Mouse (Mus musculus) kidney, embryonic 15.5 days (tissue): ENCODE measurements around the gene Tead1. TPM values are rescaled to one million over a fixed set of nuclear protein-coding genes. Genes with fewer than 3 reads are reported as not detected.
A peak's percentile ranks its signal among the peaks of the same experiment; 100 is the strongest.

Experiments
- ATAC-seq: fragments of 200-750 bp; cut with Nextera tagmentation; replicated peaks from 2 replicates; pipeline ENCODE4 v1.8.0; 2017; ENCODE audit warnings: moderate TSS enrichment; ENCODE audit not compliant: low FRiP score
- H3K27ac ChIP-seq: fragments of 300-500 bp; sonication (generic); 2 replicates; pipeline ENCODE4 v1.5.1; 2015; ENCODE audit warnings: mild to moderate bottlenecking, inconsistent platforms
- H3K27me3 ChIP-seq: fragments of 300-500 bp; sonication (generic); 2 replicates; pipeline ENCODE4 v1.6.1; 2015; ENCODE audit warnings: inconsistent platforms
- H3K36me3 ChIP-seq: fragments of 300-500 bp; sonication (generic); 2 replicates; pipeline ENCODE4 v1.6.1; 2015; ENCODE audit warnings: inconsistent platforms
- H3K4me1 ChIP-seq: fragments of 300-500 bp; sonication (generic); 2 replicates; pipeline ENCODE4 v1.6.1; 2015; ENCODE audit warnings: inconsistent platforms
- H3K4me2 ChIP-seq: fragments of 300-500 bp; sonication (generic); 2 replicates; pipeline ENCODE4 v1.6.1; 2015; ENCODE audit warnings: moderate library complexity, mild to moderate bottlenecking, inconsistent platforms
- H3K4me3 ChIP-seq: fragments of 300-500 bp; sonication (generic); replicated peaks from 2 replicates; pipeline ENCODE4 v1.5.1; 2015; ENCODE audit warnings: mild to moderate bottlenecking, inconsistent platforms
- H3K9ac ChIP-seq: fragments of 300-500 bp; sonication (generic); 2 replicates; pipeline ENCODE4 v1.6.1; 2015; ENCODE audit warnings: mild to moderate bottlenecking, inconsistent platforms
- H3K9me3 ChIP-seq: fragments of 300-500 bp; sonication (generic); replicated peaks from 2 replicates; pipeline ENCODE4 v1.6.1; 2016; ENCODE audit warnings: inconsistent platforms
- WGBS: fragments of 180-500 bp; shearing (Covaris S2); methylation state at CpG from one replicate; pipeline ENCODE4 v1.1.7; 2015; ENCODE audit warnings: mixed read lengths; 5-methylcytosine and 5-hydroxymethylcytosine counted together
- polyA plus RNA-seq: library from polyadenylated mRNA; unstranded; fragments of >200 nt; fragmentation: Nextera tagmentation; extraction: Ambion mirVana; gene quantifications from 2 replicates; pipeline ENCODE4 v1.2.1, GENCODE M21; 2015

The Tead1 gene
- polyA plus RNA-seq, 1 experiment from 2014 or later = 30.4 TPM

DNA sequence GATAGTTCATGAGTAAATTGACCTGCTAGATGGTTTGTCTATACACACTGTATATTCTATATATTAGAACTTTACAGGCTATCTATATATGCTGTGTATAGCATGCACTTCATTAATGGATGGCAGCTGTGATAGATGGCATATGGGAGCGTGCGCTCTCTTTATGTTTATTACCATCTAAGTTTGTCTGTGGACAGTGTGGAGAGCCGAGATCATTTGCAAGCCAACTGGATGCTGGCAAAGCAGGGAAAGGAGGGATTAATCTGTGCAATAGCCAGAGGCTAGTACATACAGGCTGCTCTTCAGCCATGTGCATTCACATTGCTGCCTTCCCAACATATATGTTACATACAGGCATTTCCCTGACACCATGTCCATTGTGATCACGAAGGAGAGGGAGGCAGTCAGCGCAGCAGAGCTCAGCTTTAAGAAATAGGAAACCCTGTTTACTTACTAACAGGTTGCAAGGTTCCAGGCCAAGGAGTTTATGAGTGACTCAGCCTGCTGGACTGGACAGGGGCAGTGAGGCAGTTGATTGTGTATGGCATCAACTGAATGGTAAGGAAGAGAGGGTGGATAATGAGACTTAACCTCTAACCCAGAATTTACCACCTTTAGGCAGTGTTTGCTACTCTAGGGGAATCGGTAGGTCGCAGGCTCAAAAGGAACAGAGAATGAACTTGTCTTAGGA, 173.2 kb downstream of the Tead1 start:
- ATAC-seq = peak; percentile 79

DNA sequence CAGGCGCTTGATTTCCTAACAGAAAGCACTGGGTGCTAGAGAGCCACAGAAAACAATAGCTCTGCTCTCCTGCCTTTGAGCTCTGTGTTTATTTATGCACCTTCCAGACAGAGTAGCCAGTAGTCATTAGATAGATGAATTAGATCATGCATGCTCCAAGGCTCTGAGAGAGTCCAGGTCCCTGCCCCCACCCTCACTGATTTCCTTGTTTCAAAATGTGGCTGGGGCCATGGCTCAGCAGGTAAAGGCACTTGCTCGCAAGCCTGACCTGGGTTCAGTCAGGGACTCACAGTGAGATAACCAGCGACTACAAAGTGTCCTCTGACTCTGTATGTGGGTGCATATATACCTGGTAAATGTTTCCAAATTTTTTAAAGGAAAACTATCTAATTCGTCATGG, 174.7 kb downstream of the Tead1 start:
- Histone ChIP-seq H3K36me3 (peaks cover 34% of the 10 kb centered on the region), H3K9me3 (no peaks in the 10 kb centered on the region), H3K9ac (no peak overlapping the region), H3K4me2 (no peak overlapping the region), H3K4me1 (peaks cover 52% of the 10 kb centered on the region), H3K27ac (0 out of 2 replicates have a peak overlapping the region, but pooled peaks have one; percentile 66), H3K4me3 (no peak overlapping the region), H3K27me3 (no peaks in the 10 kb centered on the region)
- WGBS = 55% methylated on average over 4 of the region's 4 CpGs
- no peak for ATAC-seq

More for the DNA sequence above, 173.2 kb downstream of the Tead1 start:
- no peak overlapping the region for H3K9ac ChIP-seq
- no peak overlapping the region for H3K4me3 ChIP-seq
- no peaks in the 10 kb centered on the region for H3K27me3 ChIP-seq
- H3K4me2 ChIP-seq = no peak overlapping the region
- no peaks in the 10 kb centered on the region for H3K9me3 ChIP-seq
- H3K4me1 ChIP-seq = peaks cover 52% of the 10 kb centered on the region
- H3K27ac ChIP-seq = peak overlapping the region; percentile 66
- H3K36me3 ChIP-seq = peaks cover 24% of the 10 kb centered on the region
- 28% methylated on average over 7 of the region's 7 CpGs for WGBS

DNA sequence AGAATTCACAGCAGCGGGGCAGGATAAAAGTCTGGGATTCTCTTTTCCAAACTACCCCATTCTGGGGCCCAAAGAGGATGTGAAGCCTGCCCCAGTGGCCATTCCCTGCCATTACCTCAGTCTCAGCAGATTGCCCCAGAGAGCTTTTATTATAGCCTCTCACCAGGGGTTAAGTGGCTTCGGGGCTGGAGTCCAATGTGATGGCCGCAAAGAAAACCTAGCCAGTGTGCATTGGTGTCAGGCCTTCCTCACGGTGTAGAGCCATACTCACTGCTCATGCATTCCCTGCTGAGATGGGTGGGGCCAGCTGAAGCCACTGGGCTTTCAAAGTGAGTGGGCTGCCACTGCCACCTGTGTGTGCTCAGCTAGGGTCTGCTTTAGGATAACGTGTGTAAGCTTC, 175.4 kb downstream of the Tead1 start:
- ATAC-seq = no peak
- H3K9ac ChIP-seq = no peak overlapping the region
- H3K4me2 ChIP-seq = no peak overlapping the region
- H3K27me3 ChIP-seq = no peaks in the 10 kb centered on the region
- peaks cover 30% of the 10 kb centered on the region for H3K36me3 ChIP-seq
- H3K9me3 ChIP-seq = no peaks in the 10 kb centered on the region
- peak overlapping the region; percentile 34; the same call in 1 of the 2 replicates for H3K27ac ChIP-seq
- no peak overlapping the region for H3K4me3 ChIP-seq
- H3K4me1 ChIP-seq = peaks cover 52% of the 10 kb centered on the region
- 26% methylated on average over 5 of the region's 5 CpGs for WGBS

DNA sequence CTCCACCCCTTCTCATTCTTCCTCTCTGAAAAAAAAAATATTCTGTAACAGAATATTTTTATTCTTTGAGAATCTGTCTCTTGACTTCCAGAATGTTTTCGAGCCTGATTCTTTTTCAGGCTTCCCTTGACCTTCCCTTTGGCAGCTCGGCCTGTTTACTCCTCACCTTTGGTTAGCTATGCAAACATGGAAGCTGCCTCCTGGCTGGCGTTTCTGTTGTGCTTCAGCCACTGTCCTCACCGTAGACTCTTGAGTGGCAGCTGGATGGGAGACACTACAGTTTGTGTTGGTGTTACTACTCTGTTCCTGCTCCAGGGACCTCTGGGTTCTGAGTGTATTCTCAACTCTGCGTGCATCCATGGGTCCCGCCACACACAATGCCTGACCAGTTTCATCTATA, 176.3 kb downstream of the Tead1 start:
- ATAC-seq = no peak
- H3K9ac ChIP-seq = no peak overlapping the region
- H3K9me3 ChIP-seq = no peaks in the 10 kb centered on the region
- H3K36me3 ChIP-seq = peaks cover 27% of the 10 kb centered on the region
- H3K27me3 ChIP-seq = no peaks in the 10 kb centered on the region
- H3K4me3 ChIP-seq = no peak overlapping the region
- no peak overlapping the region for H3K27ac ChIP-seq
- peaks cover 52% of the 10 kb centered on the region for H3K4me1 ChIP-seq
- 70% methylated on average over 6 of the region's 6 CpGs for WGBS
- no peak overlapping the region for H3K4me2 ChIP-seq

DNA sequence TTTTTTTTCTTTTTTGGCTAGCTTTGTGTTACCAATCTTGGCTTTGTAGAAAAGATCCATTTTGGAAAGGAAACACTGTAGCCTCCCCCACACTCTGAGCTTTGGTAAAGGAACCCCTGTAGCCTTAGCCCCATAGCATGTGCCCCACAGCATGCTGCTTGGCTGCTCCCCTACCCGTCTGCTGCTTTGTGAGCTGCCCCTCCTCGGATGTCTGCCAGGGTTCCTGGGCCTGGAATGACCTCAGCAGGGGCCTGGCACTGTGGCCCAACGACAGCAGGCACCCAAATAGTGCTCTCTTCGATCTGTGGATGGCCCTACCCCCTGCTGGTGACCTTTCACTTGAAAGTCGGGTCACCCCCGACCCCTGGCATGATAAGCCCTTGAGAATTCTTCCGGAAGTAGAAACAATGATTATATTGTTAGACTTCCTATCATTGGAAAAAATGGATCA, 177.0 kb downstream of the Tead1 start:
- H3K4me1 ChIP-seq = peaks cover 46% of the 10 kb centered on the region
- no peak overlapping the region for H3K27ac ChIP-seq
- H3K9me3 ChIP-seq = no peaks in the 10 kb centered on the region
- 53% methylated on average over 7 of the region's 7 CpGs for WGBS
- no peak overlapping the region for H3K4me3 ChIP-seq
- H3K27me3 ChIP-seq = no peaks in the 10 kb centered on the region
- no peak overlapping the region for H3K4me2 ChIP-seq
- peaks cover 29% of the 10 kb centered on the region for H3K36me3 ChIP-seq
- ATAC-seq = no peak
- H3K9ac ChIP-seq = no peak overlapping the region

DNA sequence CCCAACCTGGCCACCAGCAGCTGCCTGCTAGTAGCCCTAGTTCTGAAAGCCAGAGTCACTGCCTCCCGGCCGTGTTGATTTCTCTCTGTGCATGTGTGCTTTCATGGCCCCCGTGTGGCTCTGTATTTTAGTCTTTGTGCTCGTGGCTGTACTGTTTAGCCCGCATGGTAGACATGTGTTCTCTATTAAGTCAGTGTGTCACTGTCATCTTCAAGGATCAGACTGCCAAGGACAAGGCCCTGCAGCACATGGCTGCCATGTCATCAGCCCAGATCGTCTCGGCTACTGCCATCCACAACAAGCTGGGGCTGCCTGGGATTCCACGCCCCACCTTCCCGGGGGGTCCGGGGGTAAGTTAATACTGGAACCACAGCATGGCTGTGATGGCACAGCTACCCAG, 177.5 kb downstream of the Tead1 start:
- no peak for ATAC-seq

DNA sequence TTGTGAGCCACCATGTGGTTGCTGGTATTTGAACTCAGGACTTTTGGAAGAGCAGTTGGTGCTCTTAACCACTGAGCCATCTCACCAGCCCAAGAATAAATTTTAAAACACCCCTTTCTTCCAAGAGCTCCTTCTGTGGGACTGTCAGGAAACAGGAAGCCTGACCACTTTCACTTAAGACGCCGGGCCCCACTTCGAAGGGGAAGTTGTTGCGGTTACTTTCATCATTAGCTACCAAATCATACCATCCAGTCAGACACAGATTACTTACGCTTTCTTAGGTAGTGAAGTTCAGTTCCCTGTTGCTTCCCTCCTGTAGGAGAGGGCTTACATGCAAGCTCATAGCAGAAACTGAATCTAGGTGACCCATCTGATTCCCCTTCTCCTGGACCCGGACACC, 180.8 kb downstream of the Tead1 start:
- Histone ChIP-seq H3K4me3 (no peak overlapping the region), H3K4me1 (peaks cover 9% of the 10 kb centered on the region), H3K27ac (no peak overlapping the region), H3K36me3 (peaks cover 64% of the 10 kb centered on the region), H3K9ac (no peak overlapping the region), H3K9me3 (no peaks in the 10 kb centered on the region), H3K27me3 (no peaks in the 10 kb centered on the region), H3K4me2 (no peak overlapping the region)
- 87% methylated on average over 6 of the region's 6 CpGs for WGBS
- no peak for ATAC-seq

More for the DNA sequence above, 177.5 kb downstream of the Tead1 start:
- Histone ChIP-seq H3K36me3 (peaks cover 33% of the 10 kb centered on the region), H3K27me3 (no peaks in the 10 kb centered on the region), H3K9me3 (no peaks in the 10 kb centered on the region), H3K4me1 (peaks cover 41% of the 10 kb centered on the region), H3K4me2 (no peak overlapping the region), H3K9ac (no peak overlapping the region), H3K27ac (no peak overlapping the region), H3K4me3 (no peak overlapping the region)
- WGBS = 82% methylated on average over 10 of the region's 10 CpGs

DNA sequence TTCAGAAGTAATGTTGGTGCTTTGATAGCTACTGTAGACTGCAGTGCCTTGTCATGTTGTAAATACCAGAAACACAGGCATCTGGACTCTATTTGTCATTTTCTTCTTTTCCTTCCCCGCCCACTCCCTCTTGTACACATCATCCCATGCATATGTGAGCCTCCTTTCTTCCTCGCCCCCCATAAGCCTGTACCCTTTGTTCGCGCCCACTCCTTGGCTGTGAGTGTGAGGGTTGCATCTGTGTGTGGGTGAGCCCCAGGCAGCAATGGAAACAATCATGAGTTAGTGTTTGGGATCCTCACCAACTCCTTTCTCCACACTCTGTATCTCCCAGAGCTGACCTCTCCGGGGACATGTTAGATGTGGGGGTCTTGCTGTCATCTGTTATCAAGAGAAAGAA, 183.0 kb downstream of the Tead1 start:
- Histone ChIP-seq H3K36me3 (peaks cover 67% of the 10 kb centered on the region), H3K9ac (no peak overlapping the region), H3K4me2 (no peak overlapping the region), H3K27me3 (no peaks in the 10 kb centered on the region), H3K4me3 (no peak overlapping the region), H3K9me3 (no peaks in the 10 kb centered on the region), H3K4me1 (no peaks in the 10 kb centered on the region), H3K27ac (no peak overlapping the region)
- no peak for ATAC-seq
- 91% methylated on average over 5 of the region's 5 CpGs for WGBS

DNA sequence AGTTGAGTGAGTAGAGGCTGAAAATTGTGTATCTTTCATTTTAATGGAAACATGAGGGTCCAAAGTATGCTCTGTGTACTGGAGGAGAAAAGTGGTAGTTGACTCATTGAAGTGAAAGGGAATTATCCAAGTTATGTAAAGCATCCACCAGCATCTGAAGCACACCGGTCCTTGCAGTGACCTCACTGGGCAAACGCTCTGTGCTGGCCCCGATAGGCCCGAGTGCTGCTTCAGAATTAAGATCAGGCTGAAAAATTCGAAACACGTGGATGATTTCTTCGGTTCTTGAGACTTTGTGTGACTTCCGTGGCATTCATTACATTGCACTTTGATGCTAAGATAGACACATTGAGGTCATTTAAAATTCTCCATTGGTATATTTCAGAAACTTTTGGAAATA, 185.1 kb downstream of the Tead1 start:
- no peak for ATAC-seq
- WGBS = 87% methylated on average over 8 of the region's 8 CpGs
- Histone ChIP-seq H3K27me3 (no peaks in the 10 kb centered on the region), H3K36me3 (peaks cover 56% of the 10 kb centered on the region), H3K4me2 (no peak overlapping the region), H3K27ac (0 out of 2 replicates have a peak overlapping the region, but pooled peaks have one; percentile 15), H3K9ac (no peak overlapping the region), H3K4me1 (peaks cover 8% of the 10 kb centered on the region), H3K9me3 (no peaks in the 10 kb centered on the region), H3K4me3 (no peak overlapping the region)

DNA sequence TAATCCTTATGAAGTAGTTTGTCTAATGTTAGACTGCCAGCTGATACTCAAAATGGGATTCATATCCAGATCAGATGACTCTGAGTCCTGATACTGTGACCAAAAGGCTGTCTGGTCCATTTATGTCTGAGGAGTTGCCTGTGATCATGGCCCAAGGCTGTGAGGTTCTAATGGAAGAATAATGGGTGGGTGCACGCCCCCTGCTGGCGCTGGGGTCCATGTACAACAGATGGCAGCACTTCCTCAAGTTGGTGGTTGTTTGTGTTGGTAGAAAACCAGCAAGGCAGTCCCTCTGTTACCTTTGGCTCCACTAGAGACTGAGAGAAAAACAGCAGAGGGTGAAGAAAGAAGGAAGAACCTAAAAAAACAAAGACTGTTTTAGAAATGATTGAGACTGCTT, 186.6 kb downstream of the Tead1 start:
- Histone ChIP-seq H3K4me1 (peaks cover 8% of the 10 kb centered on the region), H3K4me2 (no peak overlapping the region), H3K27ac (no peak overlapping the region), H3K9me3 (no peaks in the 10 kb centered on the region), H3K4me3 (no peak overlapping the region), H3K9ac (no peak overlapping the region), H3K27me3 (no peaks in the 10 kb centered on the region), H3K36me3 (peaks cover 56% of the 10 kb centered on the region)
- 17% methylated on average over 2 of the region's 2 CpGs for WGBS
- no peak for ATAC-seq

DNA sequence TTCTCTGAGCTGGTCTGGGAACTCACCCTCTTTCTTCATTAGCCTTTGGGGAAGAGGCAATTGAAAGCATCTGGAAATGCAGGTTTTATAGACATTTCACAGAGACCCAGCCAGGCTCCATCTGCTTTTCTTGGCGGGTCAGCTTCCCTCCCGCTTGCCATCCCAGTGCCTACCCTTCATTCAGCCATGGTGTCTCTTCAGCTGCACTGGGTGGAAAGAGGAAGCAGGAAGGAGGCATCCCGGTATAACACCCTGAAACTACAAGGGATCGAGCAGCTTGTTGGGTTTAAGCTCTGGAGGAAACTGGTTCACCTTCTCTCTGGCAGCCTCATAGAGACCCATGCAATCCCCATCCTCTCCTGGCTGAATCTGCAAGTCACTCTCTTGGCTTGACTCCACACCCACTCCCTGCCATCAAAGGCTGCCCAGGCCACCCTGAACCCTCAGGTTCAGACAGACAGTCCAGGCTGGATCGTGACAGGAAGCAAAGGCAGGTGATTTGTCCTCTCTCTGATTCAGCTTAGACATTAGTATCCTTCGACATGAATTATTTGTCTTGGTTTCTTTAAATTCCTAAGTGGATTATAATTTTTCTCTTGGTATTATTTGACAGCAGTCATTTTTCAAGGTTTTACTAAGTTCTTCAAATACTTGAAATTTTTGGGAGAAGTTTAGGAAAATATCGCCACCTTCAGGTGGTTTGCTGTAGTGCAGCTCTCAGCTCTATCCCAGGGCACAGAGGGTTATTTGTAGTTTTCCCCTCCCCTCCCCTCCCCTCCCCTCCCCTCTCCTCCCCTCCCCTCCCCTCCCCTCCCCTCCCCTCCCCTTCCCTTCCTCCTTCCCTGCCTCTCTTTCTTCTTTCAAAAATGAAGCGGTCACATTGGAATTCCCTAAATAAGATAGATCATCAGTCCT, 189.7 kb downstream of the Tead1 start:
- Histone ChIP-seq H3K4me1 (peaks cover 26% of the 10 kb centered on the region), H3K4me3 (no peak overlapping the region), H3K9me3 (no peaks in the 10 kb centered on the region), H3K27me3 (no peaks in the 10 kb centered on the region), H3K4me2 (no peak overlapping the region), H3K36me3 (peaks cover 37% of the 10 kb centered on the region), H3K27ac (peak overlapping the region; percentile 57), H3K9ac (0 out of 2 replicates have a peak overlapping the region, but pooled peaks have one; percentile 15)
- no peak for ATAC-seq
- WGBS = 52% methylated on average over 7 of the region's 8 CpGs

DNA sequence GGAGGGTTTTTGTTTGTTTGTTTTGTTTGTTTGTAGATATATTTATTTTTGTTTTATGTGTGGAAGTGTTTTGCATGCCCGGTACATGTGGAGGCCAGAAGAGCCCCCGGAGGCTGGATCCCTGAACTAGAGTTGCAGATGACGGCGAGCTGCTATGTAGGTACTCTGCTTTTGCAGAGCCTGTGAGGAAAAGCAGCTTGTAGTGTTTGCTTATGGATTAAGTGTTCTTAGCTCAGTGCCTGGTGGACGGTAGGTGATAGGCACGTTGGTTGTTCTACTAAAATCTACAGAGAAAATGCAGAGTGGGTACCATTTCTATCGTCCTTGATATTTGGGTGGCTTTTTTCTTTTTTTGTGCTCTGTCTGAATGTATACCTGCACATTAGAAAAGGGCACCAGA, 192.6 kb downstream of the Tead1 start:
- Histone ChIP-seq H3K36me3 (peaks cover 45% of the 10 kb centered on the region), H3K9me3 (no peaks in the 10 kb centered on the region), H3K4me3 (no peak overlapping the region), H3K27ac (peak overlapping the region; percentile 11; the same call in 1 of the 2 replicates), H3K4me1 (peaks cover 55% of the 10 kb centered on the region), H3K9ac (no peak overlapping the region), H3K4me2 (no peak overlapping the region), H3K27me3 (no peaks in the 10 kb centered on the region)
- WGBS = 93% methylated on average over 7 of the region's 7 CpGs
- no peak for ATAC-seq
